Mouse (Mus musculus) forebrain, embryonic 16.5 days (tissue): ENCODE results near the gene Ank3. TPM values are rescaled to one million over a fixed set of nuclear protein-coding genes. Genes with fewer than 3 reads are reported as not detected.
A peak's percentile ranks its signal among the peaks of the same experiment; 100 is the strongest.

ENCODE experiments used
- ATAC-seq: fragments of 200-750 bp; cut with Nextera tagmentation; 2 replicates; pipeline ENCODE4 v1.8.0; 2017; ENCODE audit warnings: mild to moderate bottlenecking, moderate library complexity
- H3K27ac ChIP-seq: fragments of 300-500 bp; sonication (generic); 2 replicates; pipeline ENCODE4 v1.5.1; 2014; ENCODE audit warnings: low read length, control low read depth
- H3K27me3 ChIP-seq: fragments of 300-500 bp; sonication (generic); replicated peaks from 2 replicates; pipeline ENCODE4 v1.6.1; 2014; ENCODE audit warnings: low read length; ENCODE audit not compliant: control insufficient read depth, insufficient read depth
- H3K36me3 ChIP-seq: fragments of 300-500 bp; sonication (generic); 2 replicates; pipeline ENCODE4 v1.6.1; 2014; ENCODE audit not compliant: control insufficient read depth, insufficient read depth
- H3K4me1 ChIP-seq: fragments of 300-500 bp; sonication (generic); replicated peaks from 2 replicates; pipeline ENCODE4 v1.6.1; 2014; ENCODE audit warnings: low read length; ENCODE audit not compliant: control insufficient read depth, insufficient read depth
- H3K4me2 ChIP-seq: fragments of 300-500 bp; sonication (generic); 2 replicates; pipeline ENCODE4 v1.6.1; 2014; ENCODE audit warnings: mild to moderate bottlenecking, low read length, control low read depth
- H3K4me3 ChIP-seq: fragments of 300-500 bp; sonication (generic); replicated peaks from 2 replicates; pipeline ENCODE4 v1.5.1; 2014; ENCODE audit warnings: mild to moderate bottlenecking, low read length, control low read depth
- H3K9ac ChIP-seq: fragments of 300-500 bp; sonication (generic); replicated peaks from 2 replicates; pipeline ENCODE4 v1.6.1; 2014; ENCODE audit warnings: low read depth, low read length, control low read depth
- H3K9me3 ChIP-seq: fragments of 300-500 bp; sonication (generic); 2 replicates; pipeline ENCODE4 v1.6.1; 2016; ENCODE audit warnings: low read length; ENCODE audit not compliant: control insufficient read depth
- WGBS: fragments of 180-500 bp; shearing (Covaris S2); extraction: QIAGEN DNeasy Blood & Tissue Kit; methylation state at CpG from one replicate; pipeline ENCODE4 v1.1.7; 2014; 5-methylcytosine and 5-hydroxymethylcytosine counted together
- polyA plus RNA-seq: library from polyadenylated mRNA; unstranded; fragments of >200 nt; fragmentation: Nextera tagmentation; extraction: Ambion mirVana; gene quantifications from 2 replicates; pipeline ENCODE4 v1.2.1, GENCODE M21; 2015

Ank3 gene
- polyA plus RNA-seq, 1 experiment from 2014 or later: 102 TPM

DNA sequence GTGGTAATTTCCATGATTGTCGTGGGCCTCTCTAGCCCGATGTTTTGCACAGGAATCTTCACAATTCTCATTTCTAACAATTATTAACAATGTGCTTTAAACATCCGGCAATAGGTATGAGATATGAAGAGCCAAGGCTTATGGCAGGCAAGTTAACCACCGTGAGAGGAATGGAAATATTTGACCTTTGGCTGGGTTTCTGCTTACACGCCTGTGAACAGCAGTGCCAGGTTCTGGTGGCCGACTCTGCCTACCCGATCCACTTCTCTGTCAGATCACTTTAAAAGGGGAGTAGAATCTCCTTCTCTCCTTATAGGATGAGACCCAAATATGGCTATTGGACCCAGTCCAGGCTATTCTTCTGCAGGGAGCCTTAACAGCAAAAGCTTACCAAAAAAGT lies 540.6 kb downstream of the Ank3 start:
- Histone ChIP-seq H3K27ac (no peak overlapping the region), H3K4me1 (no peaks in the 10 kb centered on the region), H3K36me3 (peaks cover 4% of the 10 kb centered on the region; the same call in 1 of the 2 replicates), H3K9ac (no peak overlapping the region), H3K4me3 (no peak overlapping the region), H3K4me2 (no peak overlapping the region), H3K27me3 (no peaks in the 10 kb centered on the region), H3K9me3 (no peaks in the 10 kb centered on the region)
- WGBS: 95% methylated on average over 7 of the region's 7 CpGs
- ATAC-seq: no peak

DNA sequence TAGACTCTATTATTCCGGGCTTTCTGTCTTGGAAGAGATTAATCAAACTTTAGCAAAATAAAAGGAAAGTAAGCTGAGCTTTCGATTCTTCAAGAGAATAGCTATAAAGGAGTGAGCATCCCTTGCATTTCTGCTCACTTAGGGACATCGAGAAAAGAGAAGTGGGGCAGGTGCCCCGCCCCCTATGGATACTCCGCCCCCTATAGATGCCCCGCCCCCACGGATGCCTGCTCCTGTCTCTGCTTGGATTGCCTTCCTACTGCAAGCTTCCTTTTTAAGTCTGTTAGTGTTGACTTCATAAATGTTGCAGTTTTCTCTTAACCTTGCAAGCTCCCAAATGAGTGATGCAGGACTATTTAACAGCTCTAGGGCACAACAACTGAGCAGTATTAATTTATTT lies 541.4 kb downstream of the Ank3 start:
- H3K9ac ChIP-seq: no peak overlapping the region
- H3K36me3 ChIP-seq: peaks cover 4% of the 10 kb centered on the region; the same call in 1 of the 2 replicates
- no peaks in the 10 kb centered on the region for H3K27me3 ChIP-seq
- H3K27ac ChIP-seq: no peak overlapping the region
- H3K9me3 ChIP-seq: no peaks in the 10 kb centered on the region
- H3K4me3 ChIP-seq: no peak overlapping the region
- no peak for ATAC-seq
- 65% methylated on average over 7 of the region's 7 CpGs for WGBS
- no peak overlapping the region for H3K4me2 ChIP-seq
- H3K4me1 ChIP-seq: no peaks in the 10 kb centered on the region

DNA sequence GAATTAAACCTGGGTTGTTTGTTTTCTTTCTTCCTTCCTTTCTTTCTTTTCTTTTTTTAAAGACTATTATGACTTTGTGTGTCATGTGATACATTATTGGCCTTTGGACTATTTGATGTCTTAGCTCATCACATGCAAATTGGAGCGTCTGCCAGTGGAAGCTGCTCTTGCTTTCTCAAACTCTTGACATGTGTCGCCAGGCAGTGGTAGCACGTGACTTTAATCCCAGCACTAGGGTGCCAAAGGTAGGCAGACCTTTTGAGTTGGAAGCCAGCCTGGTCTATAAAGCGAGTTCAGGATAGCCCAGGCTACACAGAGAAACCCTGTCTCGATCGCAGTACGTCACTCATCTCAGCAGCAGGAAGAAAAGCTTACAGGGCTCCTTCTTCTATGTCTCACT lies 542.4 kb downstream of the Ank3 start:
- Histone ChIP-seq H3K36me3 (peaks cover 4% of the 10 kb centered on the region; the same call in 1 of the 2 replicates), H3K4me3 (no peak overlapping the region), H3K4me2 (no peak overlapping the region), H3K27me3 (no peaks in the 10 kb centered on the region), H3K9ac (no peak overlapping the region), H3K27ac (no peak overlapping the region), H3K4me1 (peaks cover 7% of the 10 kb centered on the region), H3K9me3 (no peaks in the 10 kb centered on the region)
- no peak for ATAC-seq
- WGBS: 93% methylated on average over 7 of the region's 7 CpGs

DNA sequence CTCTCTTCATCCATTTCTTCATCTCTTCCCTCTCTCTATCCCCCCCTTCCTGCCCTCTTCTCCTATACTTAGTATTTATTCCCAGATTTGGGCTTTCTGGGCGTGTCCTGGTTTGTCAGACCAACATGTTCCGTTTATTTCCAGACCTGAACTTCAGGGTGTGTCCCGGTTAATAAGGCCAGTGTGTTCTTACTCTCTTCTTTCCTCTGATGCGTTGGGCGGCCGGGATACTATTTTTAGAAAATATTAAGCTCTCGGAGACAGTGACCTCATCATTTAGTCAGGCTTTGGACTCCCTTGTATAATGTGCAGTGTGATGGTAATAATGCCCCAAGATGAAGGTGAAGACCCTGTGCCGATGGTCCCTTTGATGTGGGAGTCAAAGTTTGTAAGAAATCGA lies 546.3 kb downstream of the Ank3 start:
- WGBS: 78% methylated on average over 9 of the region's 9 CpGs
- Histone ChIP-seq H3K27me3 (no peaks in the 10 kb centered on the region), H3K4me2 (no peak overlapping the region), H3K4me1 (peaks cover 10% of the 10 kb centered on the region), H3K27ac (no peak overlapping the region), H3K4me3 (no peak overlapping the region), H3K9me3 (no peaks in the 10 kb centered on the region), H3K36me3 (no peaks in the 10 kb centered on the region), H3K9ac (no peak overlapping the region)
- no peak for ATAC-seq

DNA sequence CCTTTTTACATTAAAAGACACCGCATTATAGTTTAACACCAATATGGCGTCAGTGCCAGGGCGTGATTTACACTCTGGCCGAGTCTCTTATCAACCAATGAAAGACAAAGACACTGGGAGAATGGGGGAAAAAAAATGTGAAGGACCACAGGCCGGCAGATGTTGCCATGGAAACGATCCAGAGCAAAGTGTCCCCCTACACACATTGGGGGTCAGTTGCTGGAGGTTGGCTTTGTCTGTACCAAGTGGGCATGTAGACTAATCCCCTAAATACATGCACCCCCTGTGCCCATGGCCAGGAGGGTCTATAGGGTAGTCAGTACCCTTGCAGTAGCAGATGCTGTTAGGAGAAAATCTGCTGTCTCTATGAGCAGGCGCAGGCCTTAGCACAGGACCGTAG lies 547.3 kb downstream of the Ank3 start:
- Histone ChIP-seq H3K4me3 (no peak overlapping the region), H3K27ac (no peak overlapping the region), H3K4me2 (no peak overlapping the region), H3K4me1 (peaks cover 10% of the 10 kb centered on the region), H3K9ac (no peak overlapping the region), H3K27me3 (no peaks in the 10 kb centered on the region), H3K36me3 (no peaks in the 10 kb centered on the region), H3K9me3 (no peaks in the 10 kb centered on the region)
- no peak for ATAC-seq
- 39% methylated on average over 8 of the region's 8 CpGs for WGBS

DNA sequence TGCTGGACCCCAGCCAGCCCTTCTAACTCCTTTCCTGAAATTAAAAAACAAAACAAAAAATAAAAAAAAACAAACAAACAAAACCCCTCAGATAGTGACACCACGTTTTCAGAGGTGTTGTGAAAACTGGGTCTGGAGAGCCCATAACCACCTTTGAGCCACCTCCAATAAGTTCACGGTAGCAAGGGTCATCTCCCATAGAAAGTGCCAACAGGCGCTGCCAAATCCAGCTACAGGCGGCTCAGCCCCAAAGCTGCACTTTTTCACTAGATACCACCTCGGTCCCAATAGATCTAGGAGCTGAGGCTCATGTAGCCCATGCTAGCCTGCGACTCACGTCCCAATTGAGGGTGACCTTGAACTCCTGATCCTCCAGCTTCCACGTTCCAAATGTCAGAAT lies 547.7 kb downstream of the Ank3 start:
- Histone ChIP-seq H3K4me2 (no peak overlapping the region), H3K27me3 (no peaks in the 10 kb centered on the region), H3K27ac (no peak overlapping the region), H3K36me3 (no peaks in the 10 kb centered on the region), H3K4me1 (peaks cover 10% of the 10 kb centered on the region), H3K9me3 (no peaks in the 10 kb centered on the region), H3K4me3 (no peak overlapping the region), H3K9ac (no peak overlapping the region)
- WGBS: 79% methylated on average over 8 of the region's 8 CpGs
- no peak for ATAC-seq

DNA sequence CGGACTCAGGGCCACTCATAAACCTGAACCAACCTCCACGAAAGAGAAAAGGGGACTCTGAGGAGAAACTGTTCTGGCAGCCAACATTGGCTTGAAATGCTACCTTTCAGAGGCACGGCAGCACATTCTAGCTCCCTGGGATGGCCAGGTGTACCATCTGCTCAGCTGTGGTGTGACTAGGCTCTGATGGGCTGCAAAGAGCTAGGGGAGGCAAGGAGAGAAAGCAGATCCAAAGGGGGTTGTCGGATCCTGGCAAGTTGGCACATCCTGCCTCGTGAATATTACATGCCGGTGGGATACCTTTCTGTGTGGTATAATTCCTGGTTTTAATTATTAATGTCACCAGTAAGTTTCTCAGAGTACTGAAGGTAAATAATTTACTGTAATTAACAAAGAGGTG lies 548.5 kb downstream of the Ank3 start:
- 69% methylated on average over 6 of the region's 6 CpGs for WGBS
- Histone ChIP-seq H3K9ac (no peak overlapping the region), H3K4me2 (no peak overlapping the region), H3K4me1 (peaks cover 10% of the 10 kb centered on the region), H3K4me3 (no peak overlapping the region), H3K27me3 (no peaks in the 10 kb centered on the region), H3K36me3 (no peaks in the 10 kb centered on the region), H3K9me3 (no peaks in the 10 kb centered on the region), H3K27ac (no peak overlapping the region)
- ATAC-seq: peak; percentile 51; the same call in 1 of the 2 replicates

DNA sequence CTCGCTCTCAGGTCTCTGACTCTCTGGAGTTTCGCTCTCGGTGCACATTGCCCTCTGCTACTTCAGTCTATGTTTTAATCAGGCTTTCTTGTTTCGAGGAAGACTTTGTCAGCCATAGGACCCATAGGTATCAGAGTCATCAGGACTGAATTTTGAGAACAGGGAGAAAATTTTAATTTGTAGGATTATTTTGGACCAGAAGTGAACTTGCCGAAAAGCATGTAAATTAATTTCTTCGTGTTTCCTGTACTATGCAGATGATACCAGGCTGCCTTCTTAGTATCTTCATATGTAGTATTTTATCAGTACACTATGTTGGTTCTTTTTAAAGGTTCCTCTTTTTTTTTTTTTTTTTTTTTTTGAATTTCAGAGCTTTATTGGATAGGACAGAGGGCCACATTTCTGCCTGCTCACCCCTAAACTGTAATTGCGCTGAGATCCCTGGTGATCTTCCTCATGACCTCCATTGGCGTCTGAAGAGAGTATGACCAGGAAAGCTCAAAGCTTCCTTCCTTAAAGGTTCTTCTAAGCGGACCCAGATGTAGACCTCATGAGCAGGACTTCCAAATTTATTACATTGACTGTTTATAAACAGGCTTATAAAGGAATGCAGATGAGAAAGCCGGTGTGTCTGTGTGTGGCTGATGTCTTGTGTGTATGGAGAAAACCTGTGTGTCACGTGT lies 551.8 kb downstream of the Ank3 start:
- no peak for ATAC-seq

DNA sequence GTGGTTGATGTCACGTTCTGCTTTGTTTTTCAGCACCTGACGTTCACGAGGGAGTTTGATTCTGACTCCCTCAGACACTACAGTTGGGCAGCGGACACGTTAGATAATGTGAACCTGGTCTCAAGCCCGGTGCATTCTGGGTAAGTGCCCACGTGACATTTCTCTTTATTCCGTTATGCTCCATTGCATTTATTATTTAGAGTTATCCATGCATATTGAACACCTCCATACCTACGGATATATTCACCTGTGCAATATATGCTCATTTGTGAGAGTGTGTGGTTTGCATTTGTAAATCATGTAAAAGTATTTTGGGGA lies 552.3 kb downstream of the Ank3 start:
- no peak overlapping the region for H3K9ac ChIP-seq
- no peak for ATAC-seq
- no peak overlapping the region for H3K4me2 ChIP-seq
- 73% methylated on average over 9 of the region's 9 CpGs for WGBS
- H3K36me3 ChIP-seq: peaks cover under 1% of the 10 kb centered on the region; the same call in 1 of the 2 replicates
- H3K4me3 ChIP-seq: no peak overlapping the region
- no peaks in the 10 kb centered on the region for H3K27me3 ChIP-seq
- peaks cover 5% of the 10 kb centered on the region; the same call in 1 of the 2 replicates for H3K4me1 ChIP-seq
- H3K27ac ChIP-seq: no peak overlapping the region
- H3K9me3 ChIP-seq: no peaks in the 10 kb centered on the region

More for the DNA sequence above, 551.8 kb downstream of the Ank3 start:
- H3K9me3 ChIP-seq: no peaks in the 10 kb centered on the region
- no peaks in the 10 kb centered on the region for H3K36me3 ChIP-seq
- H3K4me3 ChIP-seq: no peak overlapping the region
- no peak overlapping the region for H3K4me2 ChIP-seq
- H3K27ac ChIP-seq: no peak overlapping the region
- H3K9ac ChIP-seq: no peak overlapping the region
- peaks cover 9% of the 10 kb centered on the region for H3K4me1 ChIP-seq
- 90% methylated on average over 11 of the region's 11 CpGs for WGBS
- H3K27me3 ChIP-seq: no peaks in the 10 kb centered on the region

DNA sequence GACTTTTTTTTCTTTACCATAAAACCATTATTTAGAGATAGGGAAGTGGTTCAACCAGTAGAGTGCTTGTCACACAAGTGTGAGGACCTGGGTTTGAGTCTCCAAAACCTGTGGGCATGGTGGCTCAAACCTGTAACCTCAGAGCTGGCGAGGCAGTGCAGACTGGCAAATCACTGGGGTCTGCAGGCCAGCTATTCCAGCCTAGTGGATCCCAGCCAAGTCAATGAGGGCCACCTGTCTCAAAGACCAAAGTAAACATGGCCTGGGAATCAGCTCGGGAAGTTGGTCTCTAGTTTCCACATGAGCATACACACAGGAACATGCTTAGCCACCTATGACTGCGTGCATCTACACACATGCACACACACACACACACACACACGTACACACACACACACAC lies 552.9 kb downstream of the Ank3 start:
- no peak overlapping the region for H3K4me2 ChIP-seq
- 87% methylated on average over 4 of the region's 4 CpGs for WGBS

More for the DNA sequence above, 552.9 kb downstream of the Ank3 start:
- H3K36me3 ChIP-seq: peaks cover 5% of the 10 kb centered on the region
- 0 out of 2 replicates have a peak, but pooled peaks cover 2% of the 10 kb centered on the region for H3K4me1 ChIP-seq
- H3K4me3 ChIP-seq: no peak overlapping the region
- no peaks in the 10 kb centered on the region for H3K9me3 ChIP-seq
- no peaks in the 10 kb centered on the region for H3K27me3 ChIP-seq
- no peak overlapping the region for H3K27ac ChIP-seq
- no peak overlapping the region for H3K9ac ChIP-seq
- ATAC-seq: no peak
